Mouse (Mus musculus) midbrain, embryonic 15.5 days (tissue): ENCODE results near the gene Larp1. TPM values are rescaled to one million over a fixed set of nuclear protein-coding genes. Genes with fewer than 3 reads are reported as not detected.
A peak's percentile ranks its signal among the peaks of the same experiment; 100 is the strongest.
"Not testable (repeated sequence)": the region's sequence is repeated elsewhere in the genome, so short reads cannot be mapped to it uniquely, and the experiment has no call there.

Experiments
- ATAC-seq: fragments of 200-750 bp; cut with Nextera tagmentation; replicated peaks from 2 replicates; pipeline ENCODE4 v1.8.0; 2017; ENCODE audit warnings: moderate TSS enrichment
- H3K27ac ChIP-seq: fragments of 300-500 bp; sonication (generic); 2 replicates; pipeline ENCODE4 v1.5.1; 2015; ENCODE audit warnings: mild to moderate bottlenecking, inconsistent platforms
- H3K27me3 ChIP-seq: fragments of 300-500 bp; sonication (generic); replicated peaks from 2 replicates; pipeline ENCODE4 v1.6.1; 2015; ENCODE audit warnings: inconsistent platforms
- H3K36me3 ChIP-seq: fragments of 300-500 bp; sonication (generic); replicated peaks from 2 replicates; pipeline ENCODE4 v1.6.1; 2015; ENCODE audit warnings: inconsistent platforms
- H3K4me1 ChIP-seq: fragments of 300-500 bp; sonication (generic); 2 replicates; pipeline ENCODE4 v1.6.1; 2015; ENCODE audit warnings: inconsistent platforms
- H3K4me2 ChIP-seq: fragments of 300-500 bp; sonication (generic); 2 replicates; pipeline ENCODE4 v1.6.1; 2015; ENCODE audit warnings: inconsistent platforms, mild to moderate bottlenecking, moderate library complexity
- H3K4me3 ChIP-seq: fragments of 300-500 bp; sonication (generic); 2 replicates; pipeline ENCODE4 v1.5.1; 2015; ENCODE audit warnings: mild to moderate bottlenecking, inconsistent platforms
- H3K9ac ChIP-seq: fragments of 300-500 bp; sonication (generic); 2 replicates; pipeline ENCODE4 v1.6.1; 2015; ENCODE audit warnings: mild to moderate bottlenecking, inconsistent platforms
- H3K9me3 ChIP-seq: fragments of 300-500 bp; sonication (generic); 2 replicates; pipeline ENCODE4 v1.6.1; 2016; ENCODE audit warnings: inconsistent platforms
- WGBS: fragments of 180-500 bp; shearing (Covaris S2); methylation state at CpG from one replicate; pipeline ENCODE4 v1.1.7; 2015; ENCODE audit warnings: mixed read lengths; 5-methylcytosine and 5-hydroxymethylcytosine counted together
- polyA plus RNA-seq: library from polyadenylated mRNA; unstranded; fragments of >200 nt; fragmentation: Nextera tagmentation; extraction: Ambion mirVana; gene quantifications from 2 replicates; pipeline ENCODE4 v1.2.1, GENCODE M21; 2015

The Larp1 gene
- polyA plus RNA-seq, 1 experiment from 2014 or later, result 22.1 TPM

- no peaks in the 10 kb centered on the region for H3K36me3 ChIP-seq
- H3K27me3 ChIP-seq, result peaks cover 12% of the 10 kb centered on the region
- no peak overlapping the region for H3K9ac ChIP-seq
- peaks cover 6% of the 10 kb centered on the region; the same call in 1 of the 2 replicates for H3K4me1 ChIP-seq
- no peak overlapping the region for H3K27ac ChIP-seq
- H3K4me2 ChIP-seq, result no peak overlapping the region
- WGBS, result 91% methylated on average over 5 of the region's 5 CpGs
- no peaks in the 10 kb centered on the region for H3K9me3 ChIP-seq
- no peak overlapping the region for H3K4me3 ChIP-seq
- ATAC-seq, result no peak
Observed at GRCm38 (mm10) chr11:58096160-58096559, 87.3 kb downstream of the Larp1 start.

GRCm38 (mm10) chr11:58096821-58097620 lies 88.2 kb downstream of the Larp1 start:
- Histone ChIP-seq H3K27me3 (peaks cover 12% of the 10 kb centered on the region), H3K4me3 (no peak overlapping the region), H3K4me1 (peaks cover 6% of the 10 kb centered on the region; the same call in 1 of the 2 replicates), H3K9ac (no peak overlapping the region), H3K27ac (no peak overlapping the region), H3K4me2 (peak overlapping the region; percentile 57), H3K36me3 (no peaks in the 10 kb centered on the region), H3K9me3 (no peaks in the 10 kb centered on the region)
- 52% methylated on average over 20 of the region's 20 CpGs for whole genome bisulfite sequencing
- ATAC-seq, result no peak

GRCm38 (mm10) chr11:58097621-58098365 lies 88.9 kb downstream of the Larp1 start:
- 2% methylated on average over 33 of the region's 38 CpGs for WGBS
- no peak for ATAC-seq

GRCm38 (mm10) chr11:58098366-58098720 lies 89.5 kb downstream of the Larp1 start:
- peak overlapping the region; percentile 57; the same call in 1 of the 2 replicates for H3K4me2 ChIP-seq
- H3K4me3 ChIP-seq, H3K9me3 ChIP-seq, H3K36me3 ChIP-seq, ATAC-seq, H3K27ac ChIP-seq, H3K9ac ChIP-seq: not testable (repeated sequence)
- H3K27me3 ChIP-seq, result peaks cover 12% of the 10 kb centered on the region
- 59% methylated on average over 5 of the region's 5 CpGs for WGBS
- H3K4me1 ChIP-seq, result peaks cover 13% of the 10 kb centered on the region

More at GRCm38 (mm10) chr11:58097621-58098365, 88.9 kb downstream of the Larp1 start:
- H3K36me3 ChIP-seq, result no peaks in the 10 kb centered on the region
- no peaks in the 10 kb centered on the region for H3K9me3 ChIP-seq
- peak overlapping the region; percentile 30 for H3K4me3 ChIP-seq
- no peak overlapping the region for H3K27ac ChIP-seq
- peak overlapping the region; percentile 57 for H3K4me2 ChIP-seq
- H3K27me3 ChIP-seq, result peaks cover 12% of the 10 kb centered on the region
- no peak overlapping the region for H3K9ac ChIP-seq
- H3K4me1 ChIP-seq, result peaks cover 7% of the 10 kb centered on the region

DNA sequence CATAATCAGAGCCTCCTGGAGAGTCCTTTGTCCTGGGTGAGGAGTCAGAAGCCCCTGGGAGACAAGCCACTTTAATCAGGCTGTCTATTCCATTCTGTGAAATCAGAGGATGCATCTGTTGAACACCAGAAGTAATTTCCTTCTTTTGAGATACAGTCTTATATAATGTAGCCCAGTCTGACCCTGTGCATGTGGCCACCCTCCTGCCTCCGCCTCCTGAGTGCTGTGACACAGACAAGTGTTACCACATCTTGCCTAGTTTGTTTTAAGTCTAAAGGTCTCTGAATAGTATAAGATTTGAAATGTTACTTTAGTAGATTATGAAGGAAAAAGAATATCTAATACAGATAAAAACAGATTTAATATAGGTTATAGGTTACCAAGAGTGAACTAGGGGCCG lies 91.1 kb downstream of the Larp1 start:
- Histone ChIP-seq H3K27me3 (peaks cover 12% of the 10 kb centered on the region), H3K27ac (no peak overlapping the region), H3K4me2 (no peak overlapping the region), H3K9me3 (no peaks in the 10 kb centered on the region), H3K9ac (no peak overlapping the region), H3K4me1 (peaks cover 19% of the 10 kb centered on the region), H3K4me3 (no peak overlapping the region), H3K36me3 (no peaks in the 10 kb centered on the region)
- WGBS, result 92% methylated on average over 2 of the region's 2 CpGs
- ATAC-seq, result no peak

DNA sequence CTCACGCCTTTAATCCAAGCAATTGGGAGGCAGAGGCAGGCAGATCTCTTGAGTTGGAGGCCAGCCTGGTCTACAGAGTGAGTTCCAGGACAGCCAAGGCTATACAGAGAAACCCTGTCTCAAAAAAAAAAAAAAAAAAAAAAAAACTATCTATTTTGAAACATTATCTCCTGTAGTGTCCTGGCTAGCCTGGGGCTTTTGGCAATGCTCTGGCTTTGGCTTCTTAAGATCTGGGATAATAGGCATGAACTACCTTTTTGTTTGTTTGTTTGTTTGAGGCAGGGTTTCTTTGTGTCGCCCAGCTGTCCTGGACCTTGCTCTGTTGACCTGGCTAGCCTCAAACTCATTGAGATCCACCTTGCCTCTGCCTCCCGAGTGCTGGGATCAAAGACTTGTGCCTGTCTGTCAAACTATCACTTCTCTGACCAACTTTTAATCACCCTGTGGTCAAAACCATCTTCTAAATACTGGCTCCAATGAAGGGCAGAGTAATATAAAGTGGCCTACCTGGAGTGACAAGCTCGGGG lies 92.4 kb downstream of the Larp1 start:
- H3K9ac ChIP-seq, result no peak overlapping the region
- no peak for ATAC-seq
- 83% methylated on average over 4 of the region's 4 CpGs for WGBS
- H3K4me1 ChIP-seq, result peaks cover 29% of the 10 kb centered on the region
- no peak overlapping the region for H3K27ac ChIP-seq
- no peak overlapping the region for H3K4me3 ChIP-seq
- no peaks in the 10 kb centered on the region for H3K36me3 ChIP-seq
- H3K27me3 ChIP-seq, result peaks cover 12% of the 10 kb centered on the region
- H3K9me3 ChIP-seq, result no peaks in the 10 kb centered on the region
- H3K4me2 ChIP-seq, result no peak overlapping the region

- Histone ChIP-seq H3K9me3 (no peaks in the 10 kb centered on the region), H3K4me3 (no peak overlapping the region), H3K27ac (no peak overlapping the region), H3K9ac (no peak overlapping the region), H3K27me3 (peaks cover 11% of the 10 kb centered on the region), H3K36me3 (no peaks in the 10 kb centered on the region), H3K4me1 (peaks cover 32% of the 10 kb centered on the region), H3K4me2 (no peak overlapping the region)
- ATAC-seq, result no peak
- WGBS, result 85% methylated on average over 3 of the region's 3 CpGs
Observed at GRCm38 (mm10) chr11:58102146-58102545, 93.3 kb downstream of the Larp1 start.

DNA sequence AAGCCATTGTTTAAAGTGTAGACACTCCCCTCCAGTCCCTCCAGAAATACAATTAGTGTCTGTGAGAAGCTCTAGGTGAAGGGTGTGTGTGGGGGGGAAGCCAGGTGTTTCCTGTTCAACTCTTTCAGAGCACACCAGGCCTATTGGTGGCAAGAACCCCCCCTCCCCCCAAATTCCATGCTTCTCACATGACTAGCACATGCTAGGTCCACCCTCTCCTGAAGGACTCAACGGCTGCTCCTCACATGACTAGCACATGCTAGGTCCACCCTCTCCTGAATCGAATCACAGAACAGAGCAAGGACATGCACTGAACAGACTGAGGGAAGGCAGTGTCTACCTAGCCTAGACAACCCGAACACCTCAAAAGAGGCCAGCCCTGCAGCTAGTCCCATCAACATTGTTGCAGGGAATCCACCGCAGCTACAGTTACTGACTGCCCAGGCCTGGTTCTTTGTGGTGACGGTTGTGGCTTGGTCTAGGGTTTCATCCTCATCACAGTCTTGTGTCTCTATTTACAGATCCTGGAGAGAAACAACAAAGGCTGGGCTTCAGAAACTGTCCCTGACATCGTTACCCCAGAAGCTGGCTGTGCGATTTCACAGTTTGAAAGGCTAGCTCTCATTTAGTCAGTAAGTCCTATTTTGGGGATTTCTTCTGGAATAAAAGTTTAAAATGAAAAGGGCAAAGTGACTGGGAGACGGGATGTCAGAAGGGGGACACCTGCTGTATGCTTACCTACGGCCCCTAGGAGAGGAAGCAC lies 93.9 kb downstream of the Larp1 start:
- no peaks in the 10 kb centered on the region for H3K9me3 ChIP-seq
- H3K4me3 ChIP-seq, result peak overlapping the region; percentile 79
- peak overlapping the region; percentile 56 for H3K4me2 ChIP-seq
- H3K27ac ChIP-seq, result peak overlapping the region; percentile 85; the same call in 1 of the 2 replicates
- peaks cover 35% of the 10 kb centered on the region for H3K4me1 ChIP-seq
- ATAC-seq, result no peak
- 91% methylated on average over 9 of the region's 9 CpGs for WGBS
- H3K36me3 ChIP-seq, result no peaks in the 10 kb centered on the region
- peak overlapping the region; percentile 46 for H3K9ac ChIP-seq
- peaks cover 5% of the 10 kb centered on the region; the same call in 1 of the 2 replicates for H3K27me3 ChIP-seq

DNA sequence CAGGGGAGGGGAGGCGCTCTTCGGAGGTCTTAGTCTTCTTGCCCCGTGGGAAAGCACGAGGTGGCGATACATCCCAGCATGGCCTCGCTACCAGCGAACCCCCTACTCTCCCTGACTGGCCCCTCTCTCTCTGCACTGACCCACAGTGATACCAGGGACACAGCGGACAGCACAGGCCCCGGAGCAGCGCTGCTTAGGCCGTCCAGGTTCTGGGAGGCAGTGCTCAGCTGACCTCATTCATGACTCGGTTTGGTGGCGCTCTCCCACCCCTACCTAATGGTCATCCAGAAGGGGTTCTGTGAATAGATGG lies 94.4 kb downstream of the Larp1 start:
- Histone ChIP-seq H3K4me2 (peak overlapping the region; percentile 56), H3K36me3 (no peaks in the 10 kb centered on the region), H3K27me3 (peaks cover 4% of the 10 kb centered on the region; the same call in 1 of the 2 replicates), H3K4me1 (peaks cover 36% of the 10 kb centered on the region), H3K4me3 (peak overlapping the region; percentile 79), H3K27ac (peak overlapping the region; percentile 85), H3K9me3 (no peaks in the 10 kb centered on the region), H3K9ac (peak overlapping the region; percentile 46)
- ATAC-seq, result peak; percentile 75
- 59% methylated on average over 13 of the region's 13 CpGs for WGBS

GRCm38 (mm10) chr11:58103697-58104306 lies 94.9 kb downstream of the Larp1 start, which contains the start of gene Cnot8:
Gene Cnot8 (plus strand): TSS chr11:58104153.
- Histone ChIP-seq H3K4me3 (peak within 1 kb of the TSS; percentile 79), H3K27ac (peak within 1 kb of the TSS; percentile 85), H3K4me2 (peak within 1 kb of the TSS; percentile 56), H3K9me3 (no peaks in the 10 kb centered on the region), H3K27me3 (no peaks in the 10 kb centered on the region), H3K4me1 (peaks cover 36% of the 10 kb centered on the region), H3K36me3 (no peaks in the 10 kb centered on the region), H3K9ac (peak within 1 kb of the TSS; percentile 82)
- WGBS, result under 1% methylated on average over 55 of the region's 55 CpGs
- ATAC-seq, result peak; percentile 96

GRCm38 (mm10) chr11:58104351-58104791 lies 95.5 kb downstream of the Larp1 start:
- Histone ChIP-seq H3K4me1 (peaks cover 36% of the 10 kb centered on the region), H3K4me2 (peak overlapping the region; percentile 55), H3K27me3 (no peaks in the 10 kb centered on the region), H3K9ac (peak overlapping the region; percentile 82), H3K36me3 (no peaks in the 10 kb centered on the region), H3K27ac (peak overlapping the region; percentile 85), H3K4me3 (peak overlapping the region; percentile 79), H3K9me3 (no peaks in the 10 kb centered on the region)
- ATAC-seq, result peak; percentile 56
- under 1% methylated on average over 24 of the region's 24 CpGs for WGBS
